Mouse (Mus musculus) heart, embryonic 16.5 days (tissue): ENCODE measurements around the gene Fam114a2. TPM values are rescaled to one million over a fixed set of nuclear protein-coding genes. Genes with fewer than 3 reads are reported as not detected.
"Not testable (repeated sequence)": the region's sequence is repeated elsewhere in the genome, so short reads cannot be mapped to it uniquely, and the experiment has no call there.

Source experiments
- ATAC-seq: fragments of 200-750 bp; cut with Nextera tagmentation; replicated peaks from 2 replicates; pipeline ENCODE4 v1.8.0; 2017; ENCODE audit warnings: moderate number of reproducible peaks; ENCODE audit not compliant: insufficient read depth, low FRiP score; ENCODE audit errors: extremely low read depth
- H3K27ac ChIP-seq: fragments of 300-500 bp; sonication (generic); 2 replicates; pipeline ENCODE4 v1.5.1; 2014; ENCODE audit warnings: mild to moderate bottlenecking, low read length, control low read depth, moderate library complexity
- H3K27me3 ChIP-seq: fragments of 300-500 bp; sonication (generic); 2 replicates; pipeline ENCODE4 v1.6.1; 2014; ENCODE audit warnings: low read length, mixed read lengths; ENCODE audit not compliant: control insufficient read depth, insufficient read depth
- H3K36me3 ChIP-seq: fragments of 300-500 bp; sonication (generic); 2 replicates; pipeline ENCODE4 v1.6.1; 2014; ENCODE audit not compliant: control insufficient read depth, insufficient read depth
- H3K4me1 ChIP-seq: fragments of 300-500 bp; sonication (generic); 2 replicates; pipeline ENCODE4 v1.6.1; 2014; ENCODE audit warnings: low read length, mixed read lengths; ENCODE audit not compliant: control insufficient read depth, insufficient read depth
- H3K4me2 ChIP-seq: fragments of 300-500 bp; sonication (generic); 2 replicates; pipeline ENCODE4 v1.6.1; 2014; ENCODE audit warnings: low read depth, mild to moderate bottlenecking, control low read depth, low read length
- H3K4me3 ChIP-seq: fragments of 300-500 bp; sonication (generic); 2 replicates; pipeline ENCODE4 v1.5.1; 2014; ENCODE audit warnings: mild to moderate bottlenecking, control low read depth, low read length
- H3K9ac ChIP-seq: fragments of 300-500 bp; sonication (generic); 2 replicates; pipeline ENCODE4 v1.6.1; 2014; ENCODE audit warnings: low read length, control low read depth
- H3K9me3 ChIP-seq: fragments of 300-500 bp; sonication (generic); replicated peaks from 2 replicates; pipeline ENCODE4 v1.6.1; 2016; ENCODE audit warnings: low read length; ENCODE audit not compliant: control insufficient read depth
- WGBS: fragments of 180-500 bp; shearing (Covaris S2); extraction: QIAGEN DNeasy Blood & Tissue Kit; methylation state at CpG from one replicate; pipeline ENCODE4 v1.1.7; 2014; 5-methylcytosine and 5-hydroxymethylcytosine counted together
- polyA plus RNA-seq: library from polyadenylated mRNA; unstranded; fragments of >200 nt; fragmentation: Nextera tagmentation; extraction: Ambion mirVana; gene quantifications from 2 replicates; pipeline ENCODE4 v1.2.1, GENCODE M21; 2015

Gene Fam114a2
- 65.3 and 68.4 TPM in 2 replicates for polyA plus RNA-seq

DNA sequence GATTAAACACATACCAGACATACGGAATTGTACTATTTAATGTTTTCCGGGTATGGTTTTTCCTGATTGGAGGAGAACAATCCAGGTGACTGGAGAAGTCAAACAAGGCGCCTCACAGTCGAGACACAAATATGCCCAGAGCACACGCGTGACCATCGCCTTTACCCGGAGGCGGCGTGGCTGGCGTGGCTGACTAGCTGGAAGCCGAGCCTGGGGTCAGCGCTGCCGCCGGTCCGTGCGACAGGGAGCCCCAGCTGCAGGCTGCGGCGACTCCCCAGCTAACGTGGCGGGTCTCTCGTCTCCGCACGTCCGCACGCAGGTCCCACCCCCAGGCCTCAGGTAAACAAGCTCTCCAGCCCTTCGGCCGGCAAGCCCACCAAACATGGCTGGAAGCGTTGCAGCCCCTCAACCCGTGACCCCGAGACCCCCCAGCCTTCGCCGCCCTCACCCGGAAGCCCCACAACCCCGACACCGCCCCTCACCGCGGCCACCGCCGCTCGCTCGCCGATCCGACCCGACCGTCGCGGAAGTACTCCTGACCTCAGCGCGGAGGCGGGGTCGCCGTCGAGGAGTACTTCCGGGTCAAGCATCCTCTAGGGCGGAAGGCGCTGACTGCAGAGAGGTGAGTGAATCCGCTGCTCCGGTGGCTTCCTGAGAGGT, at the start of gene Fam114a2, which contains the start of gene Mfap3:
Fam114a2 (minus strand) TSS at position 527 of the 660 bp plus-strand sequence.
Mfap3 (plus strand) TSS at position 574 of the 660 bp plus-strand sequence.
- Histone ChIP-seq H3K9ac (peak within 1 kb of the TSS; percentile 94), H3K4me2 (peak within 1 kb of the TSS; percentile 79), H3K4me3 (peak within 1 kb of the TSS; percentile 99), H3K4me1 (peaks cover 13% of the 10 kb centered on the region), H3K27ac (peak within 1 kb of the TSS; percentile 85), H3K27me3 (no peaks in the 10 kb centered on the region), H3K9me3 (no peaks in the 10 kb centered on the region), H3K36me3 (no peaks in the 10 kb centered on the region)
- WGBS, result under 1% methylated on average over 58 of the region's 59 CpGs
- peak; percentile 93 for ATAC-seq

DNA sequence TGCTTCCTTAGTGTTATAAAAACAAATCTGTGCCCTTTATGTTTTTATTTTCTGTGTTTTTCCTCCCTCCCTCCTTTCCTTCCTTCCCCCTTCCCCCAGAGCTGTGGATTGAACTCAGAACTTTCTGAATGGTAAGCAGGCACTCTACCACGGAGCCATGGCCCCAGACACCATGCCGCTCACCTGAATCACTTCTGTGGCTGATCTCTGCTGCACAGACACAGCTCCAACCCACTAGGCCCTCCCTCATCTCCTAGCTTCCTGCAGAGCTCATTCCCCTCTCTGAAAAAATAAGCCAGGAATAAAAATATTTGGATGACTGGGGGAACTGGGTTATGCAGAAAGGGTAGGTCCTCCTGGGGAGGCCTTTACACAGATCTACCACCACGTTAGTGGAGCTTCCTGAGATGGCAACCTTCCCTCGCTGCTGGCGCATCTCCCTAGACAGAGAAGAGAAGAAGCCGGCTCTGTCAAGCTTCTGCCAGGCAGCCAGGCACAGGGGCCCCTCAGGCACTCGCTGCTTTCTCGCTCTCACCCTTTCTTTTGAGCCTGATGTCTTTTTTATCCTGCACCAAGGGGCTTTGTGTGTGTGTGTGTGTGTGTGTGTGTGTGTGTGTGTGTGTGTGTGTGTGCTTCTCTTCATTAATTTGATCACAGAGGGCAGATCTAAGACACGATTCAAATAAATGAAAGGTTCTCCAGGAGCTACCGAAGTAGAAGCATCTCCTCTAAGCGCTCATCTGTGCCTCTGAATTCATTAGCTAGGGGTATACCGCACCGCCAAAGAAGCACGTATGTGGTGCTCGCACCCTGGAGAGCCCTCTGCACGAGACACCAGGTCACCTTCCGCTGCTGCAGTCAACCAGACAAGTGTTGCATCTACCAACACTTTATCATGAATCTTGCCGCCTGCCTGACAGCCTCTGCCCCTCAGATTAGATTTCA, 47.9 kb upstream of the Fam114a2 start:
- Histone ChIP-seq H3K9ac (no peak overlapping the region), H3K27ac (no peak overlapping the region), H3K4me2 (no peak overlapping the region), H3K9me3 (peaks cover 16% of the 10 kb centered on the region; the same call in 1 of the 2 replicates), H3K4me1 (no peaks in the 10 kb centered on the region; the same call in 1 of the 2 replicates), H3K27me3 (no peaks in the 10 kb centered on the region), H3K4me3 (no peak overlapping the region), H3K36me3 (no peaks in the 10 kb centered on the region)
- 44% methylated on average over 18 of the region's 18 CpGs for WGBS
- ATAC-seq, result no peak

DNA sequence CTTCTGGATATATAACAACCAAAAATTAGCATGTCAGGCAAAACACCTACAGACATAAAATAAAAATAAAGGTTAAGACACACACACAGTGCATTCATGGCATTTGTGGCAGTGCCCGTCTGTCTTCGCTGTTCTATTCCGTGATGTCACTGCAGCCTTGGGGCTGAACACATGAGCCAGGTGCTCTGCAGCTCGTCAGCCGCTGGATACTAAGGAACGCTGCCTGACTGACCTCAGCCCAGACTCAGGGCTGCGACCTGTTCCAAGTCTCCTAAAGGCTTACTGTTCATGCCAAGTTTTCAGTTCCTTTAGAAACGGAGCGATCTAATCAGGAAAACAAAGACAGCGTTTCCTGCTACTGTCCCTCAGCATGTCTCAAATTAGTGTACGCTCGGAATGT, 46.1 kb upstream of the Fam114a2 start:
- no peak for ATAC-seq
- H3K27me3 ChIP-seq, result no peaks in the 10 kb centered on the region
- no peaks in the 10 kb centered on the region; the same call in 1 of the 2 replicates for H3K4me1 ChIP-seq
- peaks cover 5% of the 10 kb centered on the region; the same call in 1 of the 2 replicates for H3K9me3 ChIP-seq
- no peak overlapping the region for H3K4me2 ChIP-seq
- H3K36me3 ChIP-seq, result no peaks in the 10 kb centered on the region
- H3K4me3 ChIP-seq, result no peak overlapping the region
- WGBS, result 53% methylated on average over 12 of the region's 12 CpGs
- H3K9ac ChIP-seq, result no peak overlapping the region
- H3K27ac ChIP-seq, result no peak overlapping the region

DNA sequence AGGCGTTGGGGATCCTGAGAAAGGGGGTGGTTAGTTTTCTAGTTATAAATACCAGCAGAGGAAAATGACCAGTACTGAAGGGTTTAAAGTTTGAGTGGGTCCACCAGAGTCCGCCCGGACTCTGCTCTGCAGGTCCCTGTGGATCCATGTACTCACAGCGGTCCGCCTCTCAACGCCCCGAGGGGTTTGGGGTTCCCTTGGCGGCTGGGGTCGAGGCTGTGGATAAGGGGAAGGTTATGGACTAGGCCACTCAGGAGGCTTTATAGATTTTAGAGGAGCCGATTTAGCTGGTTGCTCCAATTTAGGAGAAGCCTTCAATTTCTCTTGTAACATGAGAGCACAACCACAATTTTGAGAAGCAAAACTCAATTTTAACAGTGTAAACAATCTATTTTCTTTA, 39.5 kb upstream of the Fam114a2 start:
- not testable (repeated sequence) for H3K36me3 ChIP-seq, H3K27me3 ChIP-seq, H3K4me2 ChIP-seq, H3K4me1 ChIP-seq, ATAC-seq, H3K4me3 ChIP-seq, H3K9me3 ChIP-seq, H3K9ac ChIP-seq, H3K27ac ChIP-seq
- WGBS, result 89% methylated on average over 9 of the region's 10 CpGs

DNA sequence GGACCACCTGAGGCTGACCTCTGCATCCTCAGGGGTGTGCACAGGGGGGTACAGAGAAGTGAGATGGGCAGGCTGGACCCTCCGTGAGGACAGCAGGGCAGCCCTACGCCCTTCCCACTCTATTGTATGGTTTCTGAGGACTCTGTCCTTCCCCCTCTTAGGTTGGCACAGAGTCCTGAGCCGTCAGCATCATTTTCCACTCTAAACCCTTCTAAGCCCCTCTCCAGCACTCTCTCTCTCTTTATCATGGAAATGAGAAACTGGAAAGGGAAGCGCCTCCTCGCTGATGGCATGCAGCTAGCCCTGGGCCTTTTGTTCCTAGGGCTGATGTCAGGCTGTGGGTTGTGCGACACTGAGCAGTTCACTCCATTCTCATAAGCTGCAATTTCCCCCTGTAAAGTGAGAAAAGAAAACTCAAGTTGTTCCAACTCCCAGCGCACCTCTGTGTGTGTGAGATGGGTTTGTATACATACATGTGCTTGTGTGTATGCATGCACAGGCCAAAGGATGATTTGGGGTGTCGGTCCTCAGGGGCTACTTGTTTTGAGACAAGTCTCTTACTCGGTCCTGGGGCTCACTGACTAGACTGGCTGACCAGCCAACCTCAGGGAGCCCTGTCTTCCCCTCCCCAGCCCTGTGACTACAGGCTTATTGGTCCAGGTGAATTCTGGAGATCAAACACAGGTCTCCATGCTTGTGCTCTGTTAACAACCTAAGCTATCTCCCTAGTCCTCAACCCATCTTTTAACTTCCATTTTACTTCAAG, 34.8 kb upstream of the Fam114a2 start:
- H3K9me3 ChIP-seq, result no peaks in the 10 kb centered on the region
- no peak overlapping the region for H3K4me3 ChIP-seq
- WGBS, result 55% methylated on average over 9 of the region's 9 CpGs
- no peaks in the 10 kb centered on the region for H3K36me3 ChIP-seq
- H3K27ac ChIP-seq, result no peak overlapping the region
- H3K27me3 ChIP-seq, result no peaks in the 10 kb centered on the region
- peaks cover 3% of the 10 kb centered on the region for H3K4me1 ChIP-seq
- no peak overlapping the region for H3K9ac ChIP-seq
- no peak for ATAC-seq
- no peak overlapping the region for H3K4me2 ChIP-seq

DNA sequence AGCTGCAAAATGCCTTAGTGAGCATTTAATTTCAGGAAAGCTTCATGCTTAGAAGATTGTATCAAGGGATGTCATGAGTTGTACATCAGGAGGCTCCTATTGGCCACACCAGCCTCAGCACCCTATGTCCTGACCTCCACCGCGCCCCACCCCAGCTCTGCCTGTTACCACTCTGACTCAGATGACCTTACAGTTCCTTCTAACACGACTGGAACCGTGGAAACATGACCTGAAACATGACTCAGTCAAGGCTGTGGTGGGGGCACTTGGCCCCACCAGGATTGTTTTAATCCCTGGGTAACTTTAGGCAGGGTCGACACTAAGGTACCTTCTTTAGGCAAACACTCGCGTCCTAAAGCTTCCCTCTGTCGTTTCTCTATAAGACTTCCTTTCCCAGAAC, 32.6 kb upstream of the Fam114a2 start:
- H3K9ac ChIP-seq, result no peak overlapping the region
- 83% methylated on average over 8 of the region's 8 CpGs for WGBS
- H3K27me3 ChIP-seq, result no peaks in the 10 kb centered on the region
- no peak overlapping the region for H3K27ac ChIP-seq
- H3K4me1 ChIP-seq, result peaks cover 3% of the 10 kb centered on the region
- no peak for ATAC-seq
- no peaks in the 10 kb centered on the region for H3K36me3 ChIP-seq
- no peak overlapping the region for H3K4me3 ChIP-seq
- no peak overlapping the region for H3K4me2 ChIP-seq
- H3K9me3 ChIP-seq, result no peaks in the 10 kb centered on the region

DNA sequence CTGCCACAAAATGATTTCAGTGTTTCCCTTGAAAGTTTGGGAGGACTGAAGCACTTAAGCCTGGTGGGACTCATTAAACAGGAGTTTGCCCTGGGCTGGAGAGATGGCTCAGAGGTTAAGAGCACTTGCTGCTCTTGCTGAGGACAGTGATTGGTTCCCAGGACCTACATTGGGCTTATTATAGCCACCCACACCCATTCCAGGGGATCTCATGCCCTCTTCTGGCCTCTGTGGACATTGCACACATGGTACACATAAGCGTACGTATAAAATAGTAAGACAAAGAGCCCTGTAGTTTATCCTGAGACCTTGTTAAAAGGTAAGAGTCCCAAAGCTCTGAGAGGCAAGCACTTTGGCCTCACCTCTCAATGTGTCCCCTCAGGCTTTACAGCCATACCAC, 31.8 kb upstream of the Fam114a2 start:
- no peak for ATAC-seq
- Histone ChIP-seq H3K27me3 (no peaks in the 10 kb centered on the region), H3K9ac (no peak overlapping the region), H3K4me2 (no peak overlapping the region), H3K9me3 (no peaks in the 10 kb centered on the region), H3K4me1 (peaks cover 3% of the 10 kb centered on the region), H3K36me3 (no peaks in the 10 kb centered on the region), H3K4me3 (no peak overlapping the region), H3K27ac (no peak overlapping the region)
- 96% methylated on average over 2 of the region's 2 CpGs for WGBS

DNA sequence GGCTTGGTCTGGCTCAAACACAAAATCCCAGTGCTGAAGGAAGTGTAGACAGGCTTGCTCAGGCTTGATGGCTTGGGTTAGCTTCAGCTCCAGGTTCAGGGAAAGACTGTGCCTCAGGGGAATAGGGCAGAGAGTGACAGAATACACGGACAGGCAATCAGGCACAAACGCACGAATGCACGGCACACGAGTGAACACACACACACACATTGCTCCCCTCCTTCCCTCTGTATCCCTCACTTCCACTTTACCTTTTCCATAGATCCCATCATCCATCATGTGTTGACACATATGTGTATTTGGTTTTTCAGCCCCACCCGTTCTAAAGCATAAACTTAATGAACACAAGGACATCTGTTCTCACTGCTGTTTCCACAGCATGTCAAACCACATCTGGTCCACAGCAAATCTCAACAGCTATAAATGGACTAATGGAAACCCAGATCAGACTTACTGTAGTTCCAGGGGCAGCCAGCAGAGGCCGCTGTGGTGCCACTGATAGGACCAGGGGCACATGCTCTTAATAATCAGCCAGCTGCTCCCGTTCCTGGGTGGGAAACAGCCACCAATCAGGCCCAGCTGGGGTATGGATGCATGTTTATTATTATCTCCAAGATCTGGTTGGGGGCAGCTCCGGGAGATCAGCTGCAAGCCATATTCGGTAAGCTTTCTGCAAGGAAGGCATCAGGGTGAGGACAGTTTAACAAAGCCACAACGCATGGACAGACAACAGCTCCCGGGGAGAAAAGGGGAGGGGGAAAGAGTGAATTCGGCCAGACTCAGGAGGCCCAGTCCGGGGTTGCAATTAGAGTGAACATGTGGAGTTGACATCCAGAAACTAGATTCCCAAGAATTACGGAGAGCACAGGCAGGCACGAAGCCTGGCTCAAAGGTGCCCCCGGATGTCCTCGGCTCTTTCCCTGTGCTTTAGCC, 30.5 kb upstream of the Fam114a2 start:
- Histone ChIP-seq H3K27ac (no peak overlapping the region), H3K27me3 (no peaks in the 10 kb centered on the region), H3K4me3 (0 out of 2 replicates have a peak overlapping the region, but pooled peaks have one; percentile 9), H3K4me2 (peak overlapping the region; percentile 50), H3K9me3 (no peaks in the 10 kb centered on the region), H3K9ac (no peak overlapping the region; the same call in 1 of the 2 replicates), H3K4me1 (peaks cover 3% of the 10 kb centered on the region), H3K36me3 (no peaks in the 10 kb centered on the region)
- ATAC-seq, result peak; percentile 52; the same call in 1 of the 2 replicates
- 36% methylated on average over 18 of the region's 18 CpGs for WGBS
